Mouse (Mus musculus) liver (tissue): ENCODE measurements at regions not wholly inside any gene's neighbourhood (a gene's known extent, or its start where the extent isn't known, plus 50 kb on each side); places are given as distances from the start of the nearest gene placed in this dataset.

Experiments used
- DNase-seq: peaks from one replicate; pipeline ENCODE4 v3.0.0-alpha.2; 2020; ENCODE audit warnings: mixed read lengths

GRCm38 (mm10) chr14:25383169-25383824, 75.7 kb upstream of the Zmiz1 start:
- no peak for DNase-seq

- DNase-seq = no peak
Observed at GRCm38 (mm10) chr14:25385644-25386043, 73.3 kb upstream of the Zmiz1 start.

GRCm38 (mm10) chr14:25387780-25388179, 71.2 kb upstream of the Zmiz1 start:
- no peak for DNase-seq

GRCm38 (mm10) chr14:25389314-25389713, 69.7 kb upstream of the Zmiz1 start:
- no peak for DNase-seq

GRCm38 (mm10) chr14:25392412-25392811, 66.6 kb upstream of the Zmiz1 start:
- peak; percentile 89 for DNase-seq

- no peak for DNase-seq
Observed at GRCm38 (mm10) chr14:25392940-25393339, 66.0 kb upstream of the Zmiz1 start.

- no peak for DNase-seq
Observed at GRCm38 (mm10) chr14:25394931-25395330, 64.1 kb upstream of the Zmiz1 start.

- peak; percentile 90 for DNase-seq
Observed at GRCm38 (mm10) chr14:25396990-25397531, 61.9 kb upstream of the Zmiz1 start.

GRCm38 (mm10) chr14:25397751-25398150, 61.2 kb upstream of the Zmiz1 start:
- DNase-seq = peak; percentile 9

- DNase-seq = no peak
Observed at GRCm38 (mm10) chr14:25398745-25399144, 60.2 kb upstream of the Zmiz1 start.

- peak; percentile 32 for DNase-seq
Observed at GRCm38 (mm10) chr14:25399286-25399685, 59.7 kb upstream of the Zmiz1 start.

- peak; percentile 87 for DNase-seq
Observed at GRCm38 (mm10) chr14:25401104-25401963, 57.7 kb upstream of the Zmiz1 start.

- peak; percentile 38 for DNase-seq
Observed at GRCm38 (mm10) chr14:25402409-25402808, 56.6 kb upstream of the Zmiz1 start.

- DNase-seq = no peak
Observed at GRCm38 (mm10) chr14:25405191-25405590, 53.8 kb upstream of the Zmiz1 start.

- DNase-seq = no peak
Observed at GRCm38 (mm10) chr14:25406059-25406458, 52.9 kb upstream of the Zmiz1 start.

- DNase-seq = no peak
Observed at GRCm38 (mm10) chr14:25406613-25407012, 52.4 kb upstream of the Zmiz1 start.

- DNase-seq = no peak
Observed at GRCm38 (mm10) chr14:25407111-25407510, 51.9 kb upstream of the Zmiz1 start.
